Mouse (Mus musculus) liver, postnatal 0 days (tissue): ENCODE results near the gene Phactr3. TPM values are rescaled to one million over a fixed set of nuclear protein-coding genes. Genes with fewer than 3 reads are reported as not detected.
"Not testable (repeated sequence)": the region's sequence is repeated elsewhere in the genome, so short reads cannot be mapped to it uniquely, and the experiment has no call there.

Experiments used
- ATAC-seq: fragments of 200-750 bp; cut with Nextera tagmentation; 2 replicates; pipeline ENCODE4 v1.8.0; 2017; ENCODE audit warnings: mild to moderate bottlenecking, moderate library complexity
- DNase-seq: peaks from one replicate; pipeline ENCODE4 v3.0.0-alpha.2; 2016
- H3K27ac ChIP-seq: fragments of 300-500 bp; sonication (generic); 2 replicates; pipeline ENCODE4 v1.5.1; 2014; ENCODE audit warnings: antibody characterized with exemption, moderate library complexity, mild to moderate bottlenecking, low read depth
- H3K27me3 ChIP-seq: fragments of 300-500 bp; sonication (generic); 2 replicates; pipeline ENCODE4 v1.6.1; 2014; ENCODE audit warnings: low read length, control low read depth, mixed read lengths; ENCODE audit not compliant: insufficient read depth
- H3K36me3 ChIP-seq: fragments of 300-500 bp; sonication (generic); replicated peaks from 2 replicates; pipeline ENCODE4 v1.6.1; 2014; ENCODE audit warnings: mild to moderate bottlenecking, control low read depth, low read length, moderate library complexity, mixed read lengths; ENCODE audit not compliant: insufficient read depth
- H3K4me1 ChIP-seq: fragments of 300-500 bp; sonication (generic); 2 replicates; pipeline ENCODE4 v1.6.1; 2014; ENCODE audit warnings: antibody characterized with exemption, mild to moderate bottlenecking, control low read depth; ENCODE audit not compliant: insufficient read depth
- H3K4me2 ChIP-seq: fragments of 300-500 bp; sonication (generic); 2 replicates; pipeline ENCODE4 v1.6.1; 2014; ENCODE audit warnings: low read depth, mild to moderate bottlenecking, low read length, moderate library complexity, mixed read lengths
- H3K4me3 ChIP-seq: fragments of 300-500 bp; sonication (generic); 2 replicates; pipeline ENCODE4 v1.5.1; 2014; ENCODE audit warnings: low read depth, low read length
- H3K9ac ChIP-seq: fragments of 300-500 bp; sonication (generic); replicated peaks from 2 replicates; pipeline ENCODE4 v1.6.1; 2014; ENCODE audit warnings: mild to moderate bottlenecking, moderate library complexity
- H3K9me3 ChIP-seq: fragments of 300-500 bp; sonication (generic); 2 replicates; pipeline ENCODE4 v1.6.1; 2016; ENCODE audit warnings: mild to moderate bottlenecking, control low read depth, low read length, mixed read lengths
- CTCF ChIP-seq: sonication (generic); IDR thresholded peaks from 2 replicates; pipeline ENCODE4 v1.5.1; 2016; ENCODE audit warnings: antibody characterized with exemption, low read depth
- EP300 ChIP-seq: IDR thresholded peaks from 2 replicates; pipeline ENCODE4 v1.6.1; 2016; ENCODE audit warnings: antibody characterized with exemption, low read depth, mild to moderate bottlenecking
- WGBS: fragments of 180-500 bp; shearing (Covaris S2); extraction: QIAGEN DNeasy Blood & Tissue Kit; methylation state at CpG from one replicate; pipeline ENCODE4 v1.1.7; 2014; ENCODE audit not compliant: insufficient replicate concordance; 5-methylcytosine and 5-hydroxymethylcytosine counted together
- polyA plus RNA-seq: library from polyadenylated mRNA; unstranded; fragments of >200 nt; fragmentation: Nextera tagmentation; extraction: Ambion mirVana; gene quantifications from 2 replicates; pipeline ENCODE4 v1.2.1, GENCODE M21; 2015

The Phactr3 gene
- polyA plus RNA-seq, 1 experiment from 2014 or later, result not detected

- H3K27ac ChIP-seq, result no peak overlapping the region
- no peaks in the 10 kb centered on the region for H3K27me3 ChIP-seq
- no peak overlapping the region for H3K4me3 ChIP-seq
- H3K4me1 ChIP-seq, result no peaks in the 10 kb centered on the region
- H3K9ac ChIP-seq, result no peak overlapping the region
- ATAC-seq (no peak), DNase-seq (no peak)
- 53% methylated on average over 1 of the region's 1 CpGs for WGBS
- no peak for TF ChIP-seq EP300
- TF ChIP-seq CTCF, result no peak
- H3K36me3 ChIP-seq, result no peaks in the 10 kb centered on the region
- no peak overlapping the region for H3K4me2 ChIP-seq
- no peaks in the 10 kb centered on the region for H3K9me3 ChIP-seq
Measured at GRCm38 (mm10) chr2:178329986-178330385, 211.2 kb downstream of the Phactr3 start.

- H3K9ac ChIP-seq, result no peak overlapping the region
- no peak for TF ChIP-seq EP300
- TF ChIP-seq CTCF, result peak; percentile 33; the same call in 1 of the 2 replicates
- H3K27me3 ChIP-seq, result no peaks in the 10 kb centered on the region
- ATAC-seq (no peak), DNase-seq (no peak)
- WGBS, result 33% methylated on average over 1 of the region's 1 CpGs
- H3K36me3 ChIP-seq, result no peaks in the 10 kb centered on the region
- no peaks in the 10 kb centered on the region for H3K9me3 ChIP-seq
- H3K4me3 ChIP-seq, result no peak overlapping the region
- no peaks in the 10 kb centered on the region for H3K4me1 ChIP-seq
- H3K27ac ChIP-seq, result no peak overlapping the region
- H3K4me2 ChIP-seq, result no peak overlapping the region
Measured at GRCm38 (mm10) chr2:178337878-178338277, 219.1 kb downstream of the Phactr3 start.

DNA sequence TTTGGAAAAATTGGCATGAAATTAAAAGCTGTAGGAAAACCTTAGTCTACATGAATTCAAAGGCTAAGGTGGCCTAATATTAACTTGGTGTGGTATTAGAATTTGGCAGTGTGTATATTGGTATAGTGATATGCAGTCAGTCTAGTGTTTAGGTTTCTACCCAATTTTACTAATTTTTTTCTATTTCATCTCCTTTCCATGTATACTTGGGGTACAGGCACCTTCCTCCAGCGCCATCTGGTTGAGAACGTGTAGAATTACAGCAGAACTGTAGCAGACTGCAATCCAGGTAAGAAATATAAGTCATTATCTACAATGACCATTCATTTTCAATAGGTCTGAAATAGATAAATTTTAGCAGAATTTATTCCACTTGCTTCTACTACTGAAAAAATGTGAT lies 220.3 kb downstream of the Phactr3 start:
- Histone ChIP-seq H3K4me2 (no peak overlapping the region), H3K4me1 (no peaks in the 10 kb centered on the region), H3K9ac (no peak overlapping the region), H3K27me3 (no peaks in the 10 kb centered on the region), H3K9me3 (no peaks in the 10 kb centered on the region), H3K36me3 (no peaks in the 10 kb centered on the region), H3K27ac (no peak overlapping the region), H3K4me3 (no peak overlapping the region)
- TF ChIP-seq CTCF, result peak; percentile 44
- TF ChIP-seq EP300, result no peak
- ATAC-seq, result no peak
- no peak for DNase-seq
- WGBS, result 1% methylated on average over 2 of the region's 2 CpGs

GRCm38 (mm10) chr2:178342105-178342504 lies 223.3 kb downstream of the Phactr3 start:
- DNase-seq, H3K4me1 ChIP-seq, H3K9ac ChIP-seq, H3K4me2 ChIP-seq, H3K9me3 ChIP-seq, ATAC-seq, H3K27me3 ChIP-seq, H3K27ac ChIP-seq, H3K4me3 ChIP-seq, H3K36me3 ChIP-seq: not testable (repeated sequence)

DNA sequence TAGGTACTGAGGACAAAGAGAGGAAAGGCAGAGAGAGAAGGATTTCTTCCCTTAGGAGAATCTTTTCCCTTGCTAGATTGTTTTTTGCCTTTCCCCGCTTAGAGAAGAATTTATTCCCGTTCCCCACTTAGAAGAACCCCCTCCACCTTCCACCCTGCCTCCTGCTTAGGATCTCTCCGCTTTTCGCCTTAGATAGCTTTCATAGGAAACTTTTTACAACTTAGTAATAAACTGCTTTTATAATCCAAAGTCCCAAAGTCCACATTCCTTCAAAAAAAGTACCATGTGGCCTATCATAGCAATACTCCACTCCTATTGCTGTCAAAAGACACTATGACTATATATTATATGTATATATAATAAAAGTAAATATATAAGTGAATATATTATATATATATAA lies 223.8 kb downstream of the Phactr3 start:
- H3K9me3 ChIP-seq, result no peaks in the 10 kb centered on the region
- ATAC-seq, result no peak
- WGBS, result 55% methylated on average over 4 of the region's 4 CpGs
- no peak for TF ChIP-seq CTCF
- TF ChIP-seq EP300, result no peak
- no peak overlapping the region for H3K9ac ChIP-seq
- no peak overlapping the region for H3K4me3 ChIP-seq
- no peak overlapping the region for H3K27ac ChIP-seq
- DNase-seq, result no peak
- H3K36me3 ChIP-seq, result no peaks in the 10 kb centered on the region
- H3K4me1 ChIP-seq, result no peaks in the 10 kb centered on the region
- no peaks in the 10 kb centered on the region for H3K27me3 ChIP-seq
- no peak overlapping the region for H3K4me2 ChIP-seq

Other genes with a start within 250 kb of the Phactr3 start
- 1.5 and 1.9 TPM in 2 replicates for gene Gm14327, start 221.9 kb upstream of the Phactr3 start, polyA plus RNA-seq
- 0.34 and 0.48 TPM in 2 replicates for gene Zfp972, start 193.4 kb upstream of the Phactr3 start, polyA plus RNA-seq
- gene Gm14326, start 161.7 kb upstream of the Phactr3 start, polyA plus RNA-seq, result 4.9 TPM in 2 replicates
- gene Zfp971, start 95.7 kb upstream of the Phactr3 start, polyA plus RNA-seq, result 4.0 TPM in 2 replicates
- 2.9 TPM in 2 replicates for gene Zfp931, start 40.5 kb upstream of the Phactr3 start, polyA plus RNA-seq